Mouse (Mus musculus) forebrain, embryonic 15.5 days (tissue): ENCODE measurements around the gene Gper1. TPM values are rescaled to one million over a fixed set of nuclear protein-coding genes. Genes with fewer than 3 reads are reported as not detected.
A peak's percentile ranks its signal among the peaks of the same experiment; 100 is the strongest.

Experiments used
- ATAC-seq: fragments of 200-750 bp; cut with Nextera tagmentation; replicated peaks from 2 replicates; pipeline ENCODE4 v1.8.0; 2017; ENCODE audit warnings: mild to moderate bottlenecking, moderate TSS enrichment, moderate library complexity
- H3K27ac ChIP-seq: fragments of 300-500 bp; sonication (generic); replicated peaks from 2 replicates; pipeline ENCODE4 v1.5.1; 2015; ENCODE audit warnings: mild to moderate bottlenecking, inconsistent platforms
- H3K27me3 ChIP-seq: fragments of 300-500 bp; sonication (generic); 2 replicates; pipeline ENCODE4 v1.6.1; 2015; ENCODE audit warnings: inconsistent platforms
- H3K36me3 ChIP-seq: fragments of 300-500 bp; sonication (generic); 2 replicates; pipeline ENCODE4 v1.6.1; 2015; ENCODE audit warnings: mild to moderate bottlenecking, inconsistent platforms
- H3K4me1 ChIP-seq: fragments of 300-500 bp; sonication (generic); 2 replicates; pipeline ENCODE4 v1.6.1; 2015; ENCODE audit warnings: inconsistent platforms
- H3K4me2 ChIP-seq: fragments of 300-500 bp; sonication (generic); replicated peaks from 2 replicates; pipeline ENCODE4 v1.6.1; 2015; ENCODE audit warnings: mild to moderate bottlenecking, inconsistent platforms
- H3K4me3 ChIP-seq: fragments of 300-500 bp; sonication (generic); 2 replicates; pipeline ENCODE4 v1.5.1; 2015; ENCODE audit warnings: mild to moderate bottlenecking, inconsistent platforms
- H3K9ac ChIP-seq: fragments of 300-500 bp; sonication (generic); replicated peaks from 2 replicates; pipeline ENCODE4 v1.6.1; 2015; ENCODE audit warnings: mild to moderate bottlenecking, inconsistent platforms
- H3K9me3 ChIP-seq: fragments of 300-500 bp; sonication (generic); 2 replicates; pipeline ENCODE4 v1.6.1; 2016; ENCODE audit warnings: inconsistent platforms
- WGBS: fragments of 180-500 bp; shearing (Covaris S2); methylation state at CpG from one replicate; pipeline ENCODE4 v1.1.7; 2015; ENCODE audit warnings: mixed read lengths; 5-methylcytosine and 5-hydroxymethylcytosine counted together
- polyA plus RNA-seq: library from polyadenylated mRNA; unstranded; fragments of >200 nt; fragmentation: Nextera tagmentation; extraction: Ambion mirVana; gene quantifications from 2 replicates; pipeline ENCODE4 v1.2.1, GENCODE M21; 2015

Gene Gper1
- polyA plus RNA-seq, 1 experiment from 2014 or later, result 7.3 TPM

DNA sequence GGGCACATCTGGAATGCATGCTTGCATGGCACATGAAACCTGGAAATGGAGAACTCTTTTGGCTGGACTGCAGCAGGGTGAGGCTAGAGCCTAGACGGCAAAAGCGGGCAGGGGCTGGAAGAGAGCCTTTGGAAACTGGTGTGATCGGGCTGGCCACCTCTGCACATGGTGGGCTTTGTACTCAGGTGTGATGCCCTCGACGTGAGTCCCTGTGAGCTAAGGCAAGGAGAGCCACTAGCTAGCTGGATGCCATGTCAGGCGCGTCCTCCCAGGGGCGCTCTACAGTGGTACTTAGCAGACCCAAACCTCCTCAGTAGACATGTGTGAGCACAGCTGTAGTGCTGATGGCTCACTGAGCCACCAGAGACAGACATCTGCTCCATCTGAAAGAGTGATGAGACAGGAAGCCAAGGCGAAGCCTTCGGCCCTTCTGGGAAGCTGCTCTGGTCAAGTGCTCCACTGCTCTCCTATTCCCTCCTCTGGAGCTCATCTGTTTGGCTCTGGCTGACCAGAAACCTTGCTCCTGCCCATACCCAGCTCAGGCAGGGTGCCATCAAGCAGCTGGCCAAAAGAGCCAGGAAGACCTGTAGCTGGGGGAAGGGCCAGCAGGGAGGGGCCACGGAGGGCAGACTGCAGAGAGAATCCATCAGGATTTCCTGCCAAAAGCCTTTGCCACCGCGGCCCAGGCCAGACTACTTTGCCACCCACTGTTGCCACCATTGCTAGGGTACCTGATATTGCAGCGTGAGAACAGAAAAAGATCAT is 15.6 kb upstream of the Gper1 start:
- Histone ChIP-seq H3K4me2 (no peak overlapping the region), H3K9me3 (no peaks in the 10 kb centered on the region), H3K4me3 (no peak overlapping the region), H3K36me3 (no peaks in the 10 kb centered on the region), H3K27me3 (no peaks in the 10 kb centered on the region), H3K4me1 (no peaks in the 10 kb centered on the region), H3K9ac (no peak overlapping the region), H3K27ac (no peak overlapping the region)
- no peak for ATAC-seq
- WGBS, result 88% methylated on average over 14 of the region's 14 CpGs

DNA sequence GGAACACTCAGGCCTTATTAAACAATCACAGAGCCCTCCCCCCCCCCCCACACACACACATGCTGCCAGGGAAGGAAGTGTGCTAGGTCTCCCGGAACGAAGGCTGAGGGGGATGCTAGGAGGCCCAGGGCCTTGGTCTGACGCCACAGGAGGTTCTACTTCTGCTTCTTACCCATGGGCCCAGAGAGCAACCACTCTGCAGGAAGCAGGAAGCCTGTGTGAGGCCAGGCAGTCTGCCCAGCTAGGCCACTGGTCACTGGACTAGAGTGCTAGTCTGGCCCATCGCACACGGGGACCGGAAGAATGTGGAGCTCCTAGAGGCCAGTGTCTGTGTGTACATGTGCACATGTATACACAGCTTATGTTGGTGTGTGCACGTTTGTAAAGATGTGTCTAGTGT is 14.4 kb upstream of the Gper1 start:
- Histone ChIP-seq H3K27me3 (no peaks in the 10 kb centered on the region), H3K36me3 (no peaks in the 10 kb centered on the region), H3K4me3 (no peak overlapping the region), H3K4me1 (no peaks in the 10 kb centered on the region), H3K9ac (no peak overlapping the region), H3K4me2 (no peak overlapping the region), H3K27ac (no peak overlapping the region), H3K9me3 (no peaks in the 10 kb centered on the region)
- WGBS, result 84% methylated on average over 7 of the region's 7 CpGs
- no peak for ATAC-seq

DNA sequence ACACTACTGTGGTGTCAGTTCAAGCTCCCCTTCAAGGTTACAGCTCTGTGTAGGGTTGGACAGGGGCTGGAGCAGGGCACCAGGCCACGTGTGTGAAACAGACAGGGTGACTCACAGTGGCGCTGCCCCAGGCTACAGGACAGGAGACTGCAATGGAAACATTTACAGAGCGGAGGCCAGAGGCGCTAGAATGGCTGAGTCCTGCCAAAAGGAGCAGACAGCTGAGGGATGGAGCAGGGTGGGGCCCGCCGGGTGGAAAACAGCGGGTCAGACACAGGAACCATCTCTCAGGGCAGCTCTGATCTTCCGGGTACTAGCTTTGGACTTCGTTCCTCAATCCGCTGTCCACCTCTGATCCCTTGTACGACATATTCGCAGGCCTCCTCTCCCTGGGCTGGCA is 13.5 kb upstream of the Gper1 start:
- Histone ChIP-seq H3K9ac (no peak overlapping the region), H3K27me3 (no peaks in the 10 kb centered on the region), H3K9me3 (no peaks in the 10 kb centered on the region), H3K4me1 (no peaks in the 10 kb centered on the region), H3K36me3 (no peaks in the 10 kb centered on the region), H3K4me2 (no peak overlapping the region), H3K4me3 (no peak overlapping the region), H3K27ac (no peak overlapping the region)
- WGBS, result 80% methylated on average over 12 of the region's 12 CpGs
- no peak for ATAC-seq

DNA sequence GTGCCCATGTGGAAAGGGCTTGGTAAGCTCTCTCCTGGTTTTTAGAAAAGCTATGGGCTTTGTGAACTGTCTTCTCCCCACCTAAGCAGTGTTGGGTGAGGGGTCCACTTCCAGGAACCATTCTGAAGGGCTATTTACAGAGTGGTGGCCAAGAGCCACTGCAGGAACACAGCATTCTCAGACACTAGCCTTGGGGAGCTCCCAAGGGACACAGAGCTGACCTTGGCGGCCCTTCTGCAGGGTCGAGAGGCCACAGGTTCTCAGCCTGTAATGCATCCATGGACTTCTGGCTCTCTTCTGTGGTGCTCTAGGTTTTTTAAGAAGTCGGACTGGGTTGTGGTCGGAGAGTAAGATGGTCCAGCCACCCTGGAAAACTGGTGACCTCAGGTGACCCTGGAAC is 12.9 kb upstream of the Gper1 start:
- Histone ChIP-seq H3K27me3 (no peaks in the 10 kb centered on the region), H3K4me3 (no peak overlapping the region), H3K4me2 (no peak overlapping the region), H3K9ac (no peak overlapping the region), H3K27ac (no peak overlapping the region), H3K4me1 (no peaks in the 10 kb centered on the region), H3K36me3 (no peaks in the 10 kb centered on the region), H3K9me3 (no peaks in the 10 kb centered on the region)
- no peak for ATAC-seq
- 92% methylated on average over 4 of the region's 4 CpGs for WGBS

DNA sequence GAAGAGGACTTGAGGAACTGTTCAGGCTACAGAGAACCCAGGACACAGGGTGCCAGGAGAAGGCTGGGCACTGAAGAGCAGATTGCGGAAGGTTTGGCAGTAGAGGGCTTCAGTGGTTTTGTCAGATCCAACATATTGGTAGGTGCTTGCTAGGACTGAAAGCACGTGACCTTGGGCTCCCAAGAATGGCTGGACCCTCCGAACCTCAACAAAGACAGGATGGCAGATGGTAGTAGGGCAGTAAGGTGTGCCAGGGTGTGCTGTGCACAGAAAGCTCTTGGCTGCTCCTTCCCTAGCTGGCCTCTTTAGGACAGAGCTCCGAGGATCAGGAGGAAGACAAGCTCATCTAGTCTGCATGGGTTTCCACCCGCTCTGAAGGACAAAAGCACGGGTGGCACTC is 11.8 kb upstream of the Gper1 start:
- H3K9me3 ChIP-seq, result no peaks in the 10 kb centered on the region
- no peaks in the 10 kb centered on the region for H3K4me1 ChIP-seq
- no peaks in the 10 kb centered on the region for H3K36me3 ChIP-seq
- H3K27ac ChIP-seq, result no peak overlapping the region
- H3K4me3 ChIP-seq, result no peak overlapping the region
- H3K27me3 ChIP-seq, result no peaks in the 10 kb centered on the region
- no peak overlapping the region for H3K9ac ChIP-seq
- H3K4me2 ChIP-seq, result no peak overlapping the region
- WGBS, result 91% methylated on average over 6 of the region's 6 CpGs
- ATAC-seq, result no peak

DNA sequence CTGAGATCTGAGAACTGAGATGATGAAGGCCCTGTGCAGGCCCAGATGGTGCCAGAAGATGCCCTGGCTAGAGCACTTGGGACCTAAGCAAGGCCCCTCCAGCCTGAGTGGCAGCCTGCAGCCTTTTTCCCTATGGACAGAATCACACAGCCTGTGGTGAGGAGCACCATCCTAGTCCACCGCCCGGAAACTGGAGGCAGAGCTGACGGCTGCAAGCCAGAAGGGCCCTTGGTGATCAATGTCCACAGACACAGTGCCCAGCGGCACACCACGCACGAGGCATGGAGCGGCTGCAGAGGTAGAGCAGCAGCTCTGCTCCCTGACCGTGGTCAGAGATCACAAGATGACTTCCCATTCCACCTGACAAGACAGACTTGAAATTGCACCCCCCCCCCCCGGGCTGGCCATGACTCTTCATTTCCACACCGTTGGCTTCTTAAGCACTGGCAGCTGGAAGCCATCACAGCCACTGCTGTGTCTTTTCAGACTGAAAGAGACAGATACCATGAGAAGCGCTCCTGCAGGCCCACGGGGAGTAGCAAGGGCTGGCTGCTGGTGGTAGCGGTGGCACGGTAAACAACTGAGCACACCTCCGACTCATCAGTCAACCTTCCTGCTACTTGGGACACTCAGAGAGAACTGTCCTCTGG is 11.2 kb upstream of the Gper1 start:
- Histone ChIP-seq H3K27ac (no peak overlapping the region), H3K4me3 (no peak overlapping the region), H3K36me3 (no peaks in the 10 kb centered on the region), H3K4me2 (no peak overlapping the region), H3K4me1 (no peaks in the 10 kb centered on the region), H3K9me3 (no peaks in the 10 kb centered on the region), H3K27me3 (no peaks in the 10 kb centered on the region), H3K9ac (no peak overlapping the region)
- 82% methylated on average over 15 of the region's 15 CpGs for WGBS
- no peak for ATAC-seq

DNA sequence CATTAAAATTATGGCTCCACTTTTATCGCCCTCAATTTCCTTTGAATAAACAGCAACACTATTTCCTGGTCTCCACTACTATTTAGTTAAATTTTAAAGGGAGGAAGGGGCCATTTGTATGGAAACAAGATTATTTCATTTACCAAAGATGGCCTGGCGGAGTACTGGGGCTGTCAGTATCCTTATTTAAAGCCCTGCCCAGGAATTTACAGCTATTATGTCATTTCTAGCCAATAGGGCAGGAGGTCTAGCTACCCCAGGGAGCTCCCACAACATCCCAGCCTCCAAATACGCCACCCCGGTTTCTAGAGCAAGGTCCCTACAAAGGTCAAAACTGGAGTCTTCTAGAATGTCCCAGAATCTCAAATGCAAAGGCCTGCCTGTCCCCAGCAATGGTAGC is 9.4 kb upstream of the Gper1 start:
- H3K4me2 ChIP-seq, result no peak overlapping the region
- no peaks in the 10 kb centered on the region for H3K36me3 ChIP-seq
- H3K9ac ChIP-seq, result no peak overlapping the region
- no peak overlapping the region for H3K4me3 ChIP-seq
- no peaks in the 10 kb centered on the region for H3K27me3 ChIP-seq
- no peaks in the 10 kb centered on the region for H3K9me3 ChIP-seq
- no peak for ATAC-seq
- H3K27ac ChIP-seq, result no peak overlapping the region
- 86% methylated on average over 4 of the region's 4 CpGs for WGBS
- H3K4me1 ChIP-seq, result peaks cover 5% of the 10 kb centered on the region

DNA sequence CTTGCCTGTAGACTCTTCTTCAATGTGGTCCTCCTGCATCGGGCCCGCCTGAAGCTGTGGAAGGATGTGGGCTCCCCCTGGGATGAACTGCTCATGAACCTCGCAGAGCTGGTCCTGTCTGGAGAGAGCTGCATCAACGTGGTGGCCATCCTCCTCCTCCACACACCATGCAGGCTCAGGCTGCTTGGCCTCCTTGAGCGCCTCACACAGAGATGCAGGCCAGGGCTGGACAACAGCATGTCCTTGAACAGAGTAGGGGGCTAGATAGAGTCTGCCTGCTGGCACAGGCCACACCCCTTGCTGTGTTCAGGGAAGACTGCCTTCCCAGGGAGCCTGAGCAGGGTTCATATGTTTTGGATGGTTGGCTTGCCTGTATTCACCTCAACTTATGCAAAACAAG is 8.0 kb upstream of the Gper1 start:
- Histone ChIP-seq H3K27ac (no peak overlapping the region), H3K4me3 (no peak overlapping the region), H3K4me2 (no peak overlapping the region), H3K9me3 (no peaks in the 10 kb centered on the region), H3K9ac (no peak overlapping the region), H3K4me1 (peaks cover 15% of the 10 kb centered on the region), H3K36me3 (no peaks in the 10 kb centered on the region), H3K27me3 (no peaks in the 10 kb centered on the region)
- no peak for ATAC-seq
- 94% methylated on average over 5 of the region's 5 CpGs for WGBS

DNA sequence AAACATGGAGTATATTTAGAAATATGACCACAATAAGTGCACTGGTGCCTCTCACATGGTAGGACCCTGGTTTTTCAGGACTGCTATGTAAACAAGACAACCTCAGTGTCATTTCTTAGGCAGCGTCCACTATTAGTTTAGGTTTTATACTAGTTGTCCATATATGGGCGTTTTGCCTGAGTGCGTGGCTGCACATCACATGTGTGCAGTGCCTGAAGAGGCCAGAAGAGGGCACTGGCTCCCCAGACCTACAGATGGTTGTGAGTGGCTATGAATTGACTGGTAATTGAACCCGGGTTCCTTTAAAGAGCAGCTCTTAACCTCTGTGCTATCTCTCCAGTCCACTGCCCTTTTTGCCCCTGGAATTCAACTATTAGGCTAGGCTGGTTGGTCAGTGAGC is 6.0 kb upstream of the Gper1 start:
- Histone ChIP-seq H3K4me2 (no peak overlapping the region), H3K36me3 (no peaks in the 10 kb centered on the region), H3K27me3 (no peaks in the 10 kb centered on the region), H3K9ac (no peak overlapping the region), H3K9me3 (no peaks in the 10 kb centered on the region), H3K4me3 (no peak overlapping the region), H3K27ac (no peak overlapping the region), H3K4me1 (peaks cover 23% of the 10 kb centered on the region)
- WGBS, result 94% methylated on average over 4 of the region's 4 CpGs
- ATAC-seq, result no peak

DNA sequence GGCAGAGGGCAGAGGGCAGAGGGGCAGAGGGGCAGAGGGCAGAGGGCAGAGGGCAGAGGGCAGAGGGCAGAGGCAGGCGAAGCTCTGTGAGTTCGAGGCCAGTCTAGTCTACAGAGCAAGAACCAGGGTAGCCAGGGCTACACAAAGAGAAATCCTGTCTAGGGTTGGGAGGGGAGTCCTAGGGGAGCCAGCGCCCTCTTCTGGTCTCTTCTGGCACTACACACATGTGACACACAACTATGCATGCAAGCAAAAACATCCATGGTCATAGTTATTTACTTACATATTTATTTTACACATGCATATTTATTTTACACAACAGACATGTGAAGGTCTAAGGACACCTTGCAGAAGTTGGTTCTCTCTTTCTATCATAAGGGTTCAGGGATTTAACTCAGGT is 5.5 kb upstream of the Gper1 start:
- Histone ChIP-seq H3K27ac (no peak overlapping the region), H3K27me3 (no peaks in the 10 kb centered on the region), H3K36me3 (no peaks in the 10 kb centered on the region), H3K9ac (no peak overlapping the region), H3K9me3 (no peaks in the 10 kb centered on the region), H3K4me3 (no peak overlapping the region), H3K4me2 (no peak overlapping the region), H3K4me1 (peaks cover 29% of the 10 kb centered on the region)
- 88% methylated on average over 3 of the region's 3 CpGs for WGBS
- no peak for ATAC-seq

DNA sequence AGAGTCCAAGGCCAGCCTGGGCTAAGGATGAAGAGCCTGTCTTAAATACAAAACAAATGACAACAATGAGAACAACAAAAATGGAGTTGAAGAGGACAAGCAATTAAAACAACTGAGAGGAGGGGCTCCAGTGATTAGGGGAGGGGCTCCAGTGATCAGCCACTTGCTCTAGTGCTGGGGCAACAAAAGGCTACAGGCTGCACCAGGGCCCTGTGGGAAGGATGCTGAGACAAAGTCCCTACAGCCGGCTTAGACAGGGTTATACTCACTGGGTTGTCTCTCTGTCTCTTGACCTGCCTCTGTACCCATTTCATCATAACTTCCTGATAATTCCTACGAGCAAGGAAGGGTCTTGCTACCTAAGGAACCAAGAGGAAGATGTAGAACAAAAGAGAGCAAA is 4.8 kb upstream of the Gper1 start:
- no peak overlapping the region for H3K9ac ChIP-seq
- H3K36me3 ChIP-seq, result no peaks in the 10 kb centered on the region
- no peak overlapping the region for H3K4me2 ChIP-seq
- no peaks in the 10 kb centered on the region for H3K27me3 ChIP-seq
- WGBS, result 45% methylated on average over 2 of the region's 2 CpGs
- no peak overlapping the region for H3K4me3 ChIP-seq
- no peak for ATAC-seq
- H3K9me3 ChIP-seq, result no peaks in the 10 kb centered on the region
- H3K4me1 ChIP-seq, result peaks cover 35% of the 10 kb centered on the region
- peak overlapping the region; percentile 65 for H3K27ac ChIP-seq

DNA sequence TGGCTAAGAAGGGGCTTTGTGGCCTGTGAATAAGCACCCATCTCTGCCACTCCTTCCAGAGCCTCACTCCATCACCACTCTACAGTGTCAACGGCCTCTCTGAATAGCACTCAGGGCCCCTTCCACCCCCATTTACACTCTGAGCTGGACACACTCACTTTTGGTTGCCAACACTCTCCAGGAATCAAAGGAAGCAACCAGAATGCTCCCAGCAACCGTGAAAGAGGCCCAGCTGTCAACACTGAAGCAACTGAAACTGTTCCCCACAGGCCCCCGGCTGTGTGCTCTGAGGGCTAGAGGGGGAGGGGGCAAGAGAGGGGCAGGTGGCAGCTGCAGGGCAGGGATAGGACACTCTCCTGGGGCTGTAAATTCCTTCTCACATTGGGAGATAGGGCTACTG is 4.3 kb upstream of the Gper1 start:
- Histone ChIP-seq H3K36me3 (no peaks in the 10 kb centered on the region), H3K4me3 (no peak overlapping the region), H3K27me3 (no peaks in the 10 kb centered on the region), H3K9ac (no peak overlapping the region), H3K27ac (peak overlapping the region; percentile 65), H3K4me2 (no peak overlapping the region), H3K9me3 (no peaks in the 10 kb centered on the region), H3K4me1 (peaks cover 40% of the 10 kb centered on the region)
- ATAC-seq, result peak; percentile 71
- 10% methylated on average over 3 of the region's 3 CpGs for WGBS

DNA sequence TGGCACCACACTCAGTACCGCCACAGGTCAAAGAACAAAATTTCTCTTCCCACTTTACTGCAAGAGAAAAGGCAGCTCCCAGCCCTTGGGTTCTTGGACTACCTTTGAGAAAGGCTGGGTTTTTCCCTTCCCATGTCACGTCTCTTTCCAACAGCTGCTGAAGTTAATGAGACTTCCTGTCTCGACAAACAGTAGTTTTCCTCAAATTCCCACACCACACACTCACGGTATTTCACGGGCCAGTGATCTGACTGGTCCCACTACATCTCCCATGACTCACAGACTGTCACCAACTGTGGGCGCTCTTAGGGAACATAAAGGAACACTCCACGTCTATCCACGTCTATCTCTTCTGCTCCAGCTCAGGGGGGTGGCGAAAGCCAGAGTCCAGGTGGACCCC is 2.2 kb downstream of the Gper1 start:
- Histone ChIP-seq H3K9me3 (no peaks in the 10 kb centered on the region), H3K4me2 (no peak overlapping the region), H3K36me3 (no peaks in the 10 kb centered on the region), H3K27ac (no peak overlapping the region), H3K9ac (no peak overlapping the region), H3K4me1 (peaks cover 53% of the 10 kb centered on the region), H3K27me3 (no peaks in the 10 kb centered on the region), H3K4me3 (no peak overlapping the region)
- ATAC-seq, result no peak
- 73% methylated on average over 9 of the region's 9 CpGs for WGBS
